Mouse (Mus musculus) lung, adult 18-20 months (tissue): ENCODE data around the gene Mdh1.

Source experiments
- DNase-seq, 2 experiments: peaks; one replicate each; pipeline ENCODE4 v3.0.0; 2022; ENCODE audit warnings: mixed read lengths in 2 of 2

Gene Mdh1

GRCm38 (mm10) chr11:21571700-21572381, at the start of gene Mdh1, which contains the start of gene Wdpcp:
TSS of gene Mdh1 (minus strand) at chr11:21572367.
TSS of gene Wdpcp (plus strand) at chr11:21572235.
- DNase-seq = peak; percentile 97 to 98

GRCm38 (mm10) chr11:21615915-21616314, 43.7 kb upstream of the Mdh1 start:
- DNase-seq = no peak

GRCm38 (mm10) chr11:21602497-21602896, 30.3 kb upstream of the Mdh1 start:
- peak in 1 of 2 experiments; percentile 20 for DNase-seq

GRCm38 (mm10) chr11:21583286-21583685, 11.1 kb upstream of the Mdh1 start:
- no peak for DNase-seq

- no peak for DNase-seq
These were observed 9.3 kb upstream of the Mdh1 start for GRCm38 (mm10) chr11:21581472-21581871.

- peak in 1 of 2 experiments; percentile 7 for DNase-seq
These were observed 1.2 kb downstream of the Mdh1 start for GRCm38 (mm10) chr11:21570973-21571372.

- no peak for DNase-seq
These were observed 2.1 kb downstream of the Mdh1 start for GRCm38 (mm10) chr11:21570109-21570474.

GRCm38 (mm10) chr11:21569456-21570108, 2.6 kb downstream of the Mdh1 start:
- no peak for DNase-seq

- DNase-seq = no peak
These were observed 3.2 kb downstream of the Mdh1 start for GRCm38 (mm10) chr11:21569002-21569401.

- DNase-seq = no peak
These were observed 4.4 kb downstream of the Mdh1 start for GRCm38 (mm10) chr11:21567733-21568132.

- no peak for DNase-seq
These were observed 5.2 kb downstream of the Mdh1 start for GRCm38 (mm10) chr11:21566934-21567333.

GRCm38 (mm10) chr11:21564681-21565405, 7.3 kb downstream of the Mdh1 start:
- no peak for DNase-seq

- DNase-seq = no peak
These were observed 8.4 kb downstream of the Mdh1 start for GRCm38 (mm10) chr11:21563617-21564325.

GRCm38 (mm10) chr11:21561347-21561746, 10.8 kb downstream of the Mdh1 start:
- DNase-seq = no peak

- DNase-seq = no peak
These were observed 12.4 kb downstream of the Mdh1 start for GRCm38 (mm10) chr11:21559727-21560126.

GRCm38 (mm10) chr11:21552049-21552448, 20.1 kb downstream of the Mdh1 start:
- no peak for DNase-seq

- no peak for DNase-seq
These were observed 21.7 kb downstream of the Mdh1 start for GRCm38 (mm10) chr11:21550222-21551173.

- no peak for DNase-seq
These were observed 22.4 kb downstream of the Mdh1 start for GRCm38 (mm10) chr11:21549754-21550153.

- DNase-seq = no peak
These were observed 23.1 kb downstream of the Mdh1 start for GRCm38 (mm10) chr11:21549052-21549451.

- DNase-seq = no peak
These were observed 24.6 kb downstream of the Mdh1 start for GRCm38 (mm10) chr11:21547518-21547917.

GRCm38 (mm10) chr11:21546671-21547070, 25.5 kb downstream of the Mdh1 start:
- no peak for DNase-seq

GRCm38 (mm10) chr11:21545951-21546350, 26.2 kb downstream of the Mdh1 start:
- DNase-seq = no peak
